Mouse (Mus musculus) CH12F3 (cell line): Measurements from ENCODE around the gene Gmds.

ENCODE experiments used
- in situ Hi-C: fragments of 300-500 bp; cut with MboI; formaldehyde crosslinking; loops from 2 replicates; pipeline ENCODE4 v1.14.3; 2020; ENCODE audit warnings: low sequenced_read_pairs

Gene Gmds

DNA sequence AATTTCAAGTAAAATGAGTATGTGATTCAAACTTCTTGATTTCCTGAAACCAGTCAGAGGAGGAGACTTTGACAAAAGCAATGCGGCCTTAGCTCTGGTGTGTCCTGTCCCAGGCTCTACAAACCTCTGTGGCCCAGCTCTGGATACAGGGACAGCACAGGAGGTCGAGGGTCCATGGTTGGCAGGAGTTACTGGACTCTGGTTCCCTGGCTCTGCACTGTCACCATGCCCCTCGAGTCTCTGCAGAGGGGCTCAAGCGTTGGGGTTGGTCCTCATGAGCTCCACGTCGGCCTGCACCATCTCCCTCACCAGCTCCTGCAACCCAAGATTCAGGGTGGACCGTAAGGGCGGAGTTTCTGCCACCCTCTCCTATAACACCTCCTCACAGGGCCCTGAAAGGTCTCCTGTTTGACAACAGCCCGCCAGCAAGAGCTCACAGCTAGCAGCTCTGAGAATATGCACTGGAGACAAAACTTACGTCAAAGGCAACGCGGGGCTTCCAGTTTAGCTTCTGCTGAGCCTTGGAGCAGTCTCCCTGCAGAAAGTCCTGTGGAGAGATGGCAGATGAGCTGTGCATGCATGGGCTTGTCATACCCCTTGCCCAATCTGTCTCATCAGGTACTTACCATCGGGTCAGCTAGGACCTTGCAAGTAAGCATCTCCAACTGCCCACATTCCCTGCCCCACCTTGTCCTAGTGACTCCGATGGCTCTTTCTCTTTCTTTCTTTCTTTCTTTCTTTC lies 518.7 kb downstream of the Gmds start:
- in situ Hi-C loops: no loop called here

DNA sequence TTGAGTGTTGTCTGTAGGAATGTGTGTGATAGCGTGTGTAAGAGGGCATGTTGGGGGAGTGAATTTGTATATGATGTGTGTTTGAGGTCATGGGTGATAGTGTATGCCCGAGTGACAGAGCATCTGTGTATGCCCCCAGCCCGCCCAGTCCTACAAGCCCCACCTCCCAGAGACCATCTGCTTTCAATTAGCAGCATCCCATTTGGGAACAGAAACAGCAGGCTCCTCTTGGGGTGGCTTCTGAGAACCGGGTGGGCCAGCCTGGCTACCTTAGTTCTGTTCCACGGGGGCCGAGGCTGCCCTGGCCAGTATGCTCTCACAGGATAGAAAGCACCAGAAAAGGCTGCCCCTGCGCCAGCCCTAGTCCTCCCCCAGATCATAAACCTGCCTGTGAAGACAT lies 520.2 kb downstream of the Gmds start:
- in situ Hi-C loops: no loop called here

- in situ Hi-C loops: no loop called here
Measured at GRCm38 (mm10) chr13:31815383-31816003, 523.0 kb downstream of the Gmds start.

- in situ Hi-C loops: no loop called here
Measured at GRCm38 (mm10) chr13:31812701-31813100, 525.8 kb downstream of the Gmds start.

DNA sequence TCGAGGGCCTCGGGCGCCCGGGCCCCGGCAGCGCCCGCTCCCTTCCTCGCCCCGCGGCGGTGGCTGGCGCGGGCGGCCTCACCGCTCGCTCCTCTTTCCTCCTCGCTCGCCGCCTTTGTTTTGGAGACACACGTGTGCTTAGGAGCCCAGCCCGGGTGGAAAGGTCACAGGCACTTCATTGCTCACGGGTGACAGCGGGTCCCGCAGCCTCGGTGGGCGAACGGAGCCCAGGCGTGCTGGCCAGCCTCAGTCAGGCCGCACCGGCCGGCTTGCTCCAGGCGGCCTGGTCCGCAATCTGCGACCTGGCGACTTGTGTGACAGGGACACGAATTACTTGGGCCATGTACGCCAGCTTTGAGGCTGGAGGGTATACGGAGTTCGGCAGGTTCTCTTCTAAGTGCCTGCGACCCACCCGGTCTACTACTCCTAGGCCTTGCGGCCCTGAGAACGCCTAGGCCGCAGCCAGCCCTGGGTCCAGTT lies 527.0 kb downstream of the Gmds start:
- in situ Hi-C loops: no loop called here

DNA sequence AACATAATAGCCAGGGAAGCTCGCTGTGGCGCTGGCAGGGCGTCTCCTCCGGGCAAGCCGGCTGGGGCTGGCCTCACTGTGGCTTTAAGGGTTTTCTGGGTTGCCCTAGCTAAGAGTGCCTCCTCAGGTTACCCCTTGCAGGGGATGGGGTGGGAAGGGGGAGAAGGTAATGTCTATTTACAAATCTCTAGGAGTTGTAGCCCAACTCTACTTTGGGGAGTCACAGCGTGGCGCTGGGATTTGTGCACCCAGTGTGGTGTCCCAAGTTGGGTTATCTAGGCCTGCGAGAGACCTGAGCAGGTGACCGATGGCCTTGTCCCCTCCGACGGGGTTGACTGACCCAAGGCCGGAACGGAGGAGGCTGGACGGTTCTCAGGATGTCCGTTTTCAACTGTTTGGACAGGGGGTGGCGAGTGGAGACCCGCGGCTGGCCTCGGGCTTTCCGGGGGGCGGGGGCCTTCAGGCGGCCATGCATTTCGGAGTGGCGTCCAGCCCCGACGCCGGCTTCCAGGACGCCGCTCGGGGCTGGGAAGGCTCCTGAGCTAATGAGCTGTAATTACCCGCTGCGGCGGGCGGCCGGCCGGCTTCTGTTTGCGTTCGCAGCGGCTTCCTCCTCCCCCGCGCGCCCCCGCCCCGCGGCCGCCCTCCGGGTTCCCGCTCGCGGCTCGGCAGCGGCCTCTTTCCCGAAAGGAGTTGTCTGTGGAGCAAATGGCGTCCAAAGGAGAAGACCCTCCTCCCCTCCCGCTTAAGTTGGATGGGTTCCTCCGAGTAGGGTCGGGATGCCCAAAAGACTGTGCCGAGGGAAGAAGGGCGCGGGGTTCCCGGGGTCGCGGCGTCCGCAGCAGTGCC lies 527.6 kb downstream of the Gmds start:
- in situ Hi-C loops: no loop called here

GRCm38 (mm10) chr13:31810375-31810692 lies 528.2 kb downstream of the Gmds start:
- in situ Hi-C loops: no loop called here

- in situ Hi-C loops: no loop called here
Measured at GRCm38 (mm10) chr13:31809701-31810100, 528.8 kb downstream of the Gmds start.

GRCm38 (mm10) chr13:31808804-31809420 lies 529.6 kb downstream of the Gmds start:
- in situ Hi-C loops: no loop called here

- in situ Hi-C loops: no loop called here
Measured at GRCm38 (mm10) chr13:31808116-31808803, 530.3 kb downstream of the Gmds start.

DNA sequence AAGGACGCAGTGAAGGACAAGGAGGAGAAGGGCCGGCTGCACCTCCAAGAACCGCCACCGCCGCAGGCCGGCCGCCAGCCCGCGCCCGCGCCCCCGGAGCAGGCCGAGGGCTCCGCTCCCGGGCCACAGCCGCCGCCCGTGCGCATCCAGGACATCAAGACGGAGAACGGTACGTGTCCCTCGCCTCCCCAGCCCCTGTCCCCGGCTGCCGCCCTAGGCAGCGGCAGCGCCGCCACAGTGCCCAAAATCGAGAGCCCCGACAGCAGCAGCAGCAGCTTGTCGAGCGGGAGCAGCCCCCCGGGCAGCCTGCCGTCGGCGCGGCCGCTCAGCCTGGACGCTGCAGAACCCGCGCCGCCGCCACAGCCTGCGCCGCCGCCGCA lies 530.8 kb downstream of the Gmds start:
- in situ Hi-C loops: no loop called here

DNA sequence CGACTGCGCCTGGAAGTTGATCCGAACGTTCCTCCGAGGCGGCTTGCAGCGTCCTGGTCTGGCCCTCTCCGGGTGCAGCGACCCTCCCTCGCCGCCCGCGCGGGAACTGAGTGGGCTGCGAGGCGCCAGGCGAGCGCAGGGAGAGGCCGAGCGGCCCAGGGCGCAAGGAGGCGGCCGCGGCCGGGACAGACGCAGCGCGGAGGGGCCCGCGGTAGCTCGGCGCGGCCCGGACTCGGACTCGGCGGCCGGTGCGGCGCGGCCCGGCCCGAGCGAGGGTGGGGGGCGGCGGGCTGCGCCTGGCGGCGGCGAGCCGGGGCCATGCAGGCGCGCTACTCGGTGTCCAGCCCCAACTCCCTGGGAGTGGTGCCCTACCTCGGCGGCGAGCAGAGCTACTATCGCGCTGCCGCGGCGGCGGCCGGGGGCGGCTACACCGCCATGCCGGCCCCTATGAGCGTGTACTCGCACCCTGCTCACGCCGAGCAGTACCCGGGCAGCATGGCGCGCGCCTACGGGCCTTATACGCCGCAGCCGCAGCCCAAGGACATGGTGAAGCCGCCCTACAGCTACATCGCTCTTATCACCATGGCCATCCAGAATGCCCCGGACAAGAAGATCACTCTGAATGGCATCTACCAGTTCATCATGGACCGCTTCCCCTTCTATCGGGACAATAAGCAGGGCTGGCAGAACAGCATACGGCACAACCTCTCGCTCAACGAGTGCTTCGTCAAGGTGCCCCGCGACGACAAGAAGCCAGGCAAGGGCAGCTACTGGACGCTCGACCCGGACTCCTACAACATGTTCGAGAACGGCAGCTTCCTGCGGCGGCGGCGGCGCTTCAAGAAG lies 531.4 kb downstream of the Gmds start:
- in situ Hi-C loops: no loop called here

DNA sequence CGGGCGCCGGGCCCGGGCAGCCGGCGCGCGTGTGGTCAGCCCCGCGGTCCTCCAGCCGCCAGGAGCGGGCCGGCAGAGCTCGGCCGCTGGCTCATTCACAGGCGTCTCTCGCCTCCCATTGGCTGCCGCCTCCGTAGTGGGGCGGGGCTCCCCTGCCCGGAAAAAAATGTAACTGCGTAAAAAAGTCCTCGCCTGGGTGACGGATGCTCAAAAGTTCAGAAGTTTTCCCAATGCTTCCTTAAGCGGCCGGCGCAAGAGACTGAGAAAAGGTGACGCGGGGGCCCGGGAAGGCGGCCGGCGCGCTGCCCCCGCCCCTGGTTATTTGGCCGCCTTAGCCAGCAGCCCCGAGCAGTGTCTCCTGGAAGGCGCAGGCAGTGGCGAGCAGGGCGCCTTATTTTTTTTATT lies 532.1 kb downstream of the Gmds start, which contains the start of gene Foxc1:
Gene Foxc1, plus strand, starts transcription at position 206 of the 405 bp plus-strand sequence.
- in situ Hi-C loops: no loop called here

- in situ Hi-C loops: no loop called here
Measured at GRCm38 (mm10) chr13:31805831-31806427, 532.6 kb downstream of the Gmds start.

DNA sequence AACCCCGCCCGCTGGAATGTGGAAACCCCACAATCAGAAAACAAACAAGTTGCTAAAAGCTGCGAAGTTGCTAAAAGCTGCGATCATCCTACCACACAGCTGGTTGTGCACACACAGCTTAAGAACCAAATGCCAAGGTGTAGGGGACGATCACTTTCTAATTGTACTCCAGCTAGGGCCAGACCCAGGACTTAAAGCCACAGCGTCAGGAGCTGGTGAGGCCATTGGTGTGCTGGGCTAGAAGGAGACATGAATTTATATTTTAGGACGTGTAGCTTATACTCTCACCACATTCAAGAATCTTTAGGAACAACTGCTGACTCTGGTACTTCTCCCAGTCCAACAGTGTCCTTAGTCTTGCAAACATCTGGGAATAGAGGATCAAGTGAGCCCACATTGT lies 534.0 kb downstream of the Gmds start:
- in situ Hi-C loops: no loop called here

GRCm38 (mm10) chr13:31803166-31804093 lies 535.1 kb downstream of the Gmds start:
- in situ Hi-C loops: no loop called here

- in situ Hi-C loops: no loop called here
Measured at GRCm38 (mm10) chr13:31802447-31802846, 536.1 kb downstream of the Gmds start.

- in situ Hi-C loops: no loop called here
Measured at GRCm38 (mm10) chr13:31801703-31802305, 536.7 kb downstream of the Gmds start.
